Mouse (Mus musculus): ENCODE measurements around the gene Eif3k. TPM values are rescaled to one million over a fixed set of nuclear protein-coding genes. Genes with fewer than 3 reads are reported as not detected.

Eif3k gene
- polyA plus RNA-seq, 1 experiment = 429 TPM

- Histone ChIP-seq H3K36me3 (ENCODE audit: control insufficient read depth, insufficient read depth) (no peaks in the 10 kb centered on the region), H3K27me3 (ENCODE audit: control insufficient read depth, insufficient read depth, insufficient read length) (no peaks in the 10 kb centered on the region), H3ac (ENCODE audit: control insufficient read depth, insufficient read length, low read depth) (no peak overlapping the region), H3K79me2 (ENCODE audit: control insufficient read depth, insufficient read depth) (no peaks in the 10 kb centered on the region), H3K4me3 (ENCODE audit: insufficient read depth, poor library complexity, severe bottlenecking) (no peak overlapping the region), H3K79me3 (ENCODE audit: low read depth) (no peaks in the 10 kb centered on the region)
- TF ChIP-seq CEBPB (IDR thresholded peaks at IDR 0.05; ENCODE audit: low read depth) (no peak), MYOG (IDR thresholded peaks at IDR 0.05; ENCODE audit: control insufficient read depth, extremely low read depth, insufficient read length) (no peak), CTCF (IDR thresholded peaks at IDR 0.05; ENCODE audit: control insufficient read depth, insufficient read depth, insufficient read length) (no peak), USF1 (IDR thresholded peaks at IDR 0.05; ENCODE audit: low read depth) (no peak)
Observed at GRCm38 (mm10) chr7:29016440-29016839, 34.8 kb upstream of the Eif3k start.

GRCm38 (mm10) chr7:29014984-29015383 lies 33.3 kb upstream of the Eif3k start:
- Histone ChIP-seq H3K27me3 (ENCODE audit: control insufficient read depth, insufficient read depth, insufficient read length) (no peaks in the 10 kb centered on the region), H3K36me3 (ENCODE audit: control insufficient read depth, insufficient read depth) (no peaks in the 10 kb centered on the region), H3K79me3 (ENCODE audit: low read depth) (no peaks in the 10 kb centered on the region), H3K4me3 (ENCODE audit: insufficient read depth, poor library complexity, severe bottlenecking) (no peak overlapping the region), H3K79me2 (ENCODE audit: control insufficient read depth, insufficient read depth) (no peaks in the 10 kb centered on the region), H3ac (ENCODE audit: control insufficient read depth, insufficient read length, low read depth) (no peak overlapping the region)
- TF ChIP-seq MYOD1 (IDR thresholded peaks at IDR 0.05; ENCODE audit: control insufficient read depth, insufficient read length, low read depth) = no peak
- no peak for TF ChIP-seq FOSL1 (IDR thresholded peaks at IDR 0.05; ENCODE audit: insufficient read depth, low read length, poor library complexity, severe bottlenecking)
- TF ChIP-seq CTCF (IDR thresholded peaks at IDR 0.05; ENCODE audit: control insufficient read depth, insufficient read depth, insufficient read length) = no peak
- TF ChIP-seq CEBPB (IDR thresholded peaks at IDR 0.05; ENCODE audit: low read depth) = no peak
- TF ChIP-seq MAX (IDR thresholded peaks at IDR 0.05) = no peak
- TF ChIP-seq USF1 (IDR thresholded peaks at IDR 0.05; ENCODE audit: low read depth) = no peak
- no peak for TF ChIP-seq MYOG (IDR thresholded peaks at IDR 0.05; ENCODE audit: control insufficient read depth, extremely low read depth, insufficient read length)

GRCm38 (mm10) chr7:29008714-29009113 lies 27.1 kb upstream of the Eif3k start:
- TF ChIP-seq MYOD1 (IDR thresholded peaks at IDR 0.05; ENCODE audit: control insufficient read depth, insufficient read length, low read depth) = no peak
- no peak for TF ChIP-seq USF1 (IDR thresholded peaks at IDR 0.05; ENCODE audit: low read depth)
- no peak for TF ChIP-seq FOSL1 (IDR thresholded peaks at IDR 0.05; ENCODE audit: insufficient read depth, low read length, poor library complexity, severe bottlenecking)
- TF ChIP-seq MAX (IDR thresholded peaks at IDR 0.05) = no peak
- TF ChIP-seq CEBPB (IDR thresholded peaks at IDR 0.05; ENCODE audit: low read depth) = no peak
- no peak for TF ChIP-seq CTCF (IDR thresholded peaks at IDR 0.05; ENCODE audit: control insufficient read depth, insufficient read depth, insufficient read length)
- no peak for TF ChIP-seq MYOG (IDR thresholded peaks at IDR 0.05; ENCODE audit: control insufficient read depth, extremely low read depth, insufficient read length)
- no peak overlapping the region for H3K4me3 ChIP-seq (ENCODE audit: insufficient read depth, poor library complexity, severe bottlenecking)
- no peaks in the 10 kb centered on the region for H3K27me3 ChIP-seq (ENCODE audit: control insufficient read depth, insufficient read depth, insufficient read length)
- no peaks in the 10 kb centered on the region for H3K36me3 ChIP-seq (ENCODE audit: control insufficient read depth, insufficient read depth)
- no peaks in the 10 kb centered on the region for H3K79me3 ChIP-seq (ENCODE audit: low read depth)
- H3K79me2 ChIP-seq (ENCODE audit: control insufficient read depth, insufficient read depth) = no peaks in the 10 kb centered on the region
- no peak overlapping the region for H3ac ChIP-seq (ENCODE audit: control insufficient read depth, insufficient read length, low read depth)

- Histone ChIP-seq H3K4me3 (ENCODE audit: insufficient read depth, poor library complexity, severe bottlenecking) (no peak overlapping the region), H3K36me3 (ENCODE audit: control insufficient read depth, insufficient read depth) (no peaks in the 10 kb centered on the region), H3K79me2 (ENCODE audit: control insufficient read depth, insufficient read depth) (no peaks in the 10 kb centered on the region), H3K27me3 (ENCODE audit: control insufficient read depth, insufficient read depth, insufficient read length) (no peaks in the 10 kb centered on the region), H3ac (ENCODE audit: control insufficient read depth, insufficient read length, low read depth) (no peak overlapping the region), H3K79me3 (ENCODE audit: low read depth) (no peaks in the 10 kb centered on the region)
- TF ChIP-seq MYOD1 (IDR thresholded peaks at IDR 0.05; ENCODE audit: control insufficient read depth, insufficient read length, low read depth) = no peak
- TF ChIP-seq USF1 (IDR thresholded peaks at IDR 0.05; ENCODE audit: low read depth) = no peak
- TF ChIP-seq CTCF (IDR thresholded peaks at IDR 0.05; ENCODE audit: control insufficient read depth, insufficient read depth, insufficient read length) = no peak
- TF ChIP-seq FOSL1 (IDR thresholded peaks at IDR 0.05; ENCODE audit: insufficient read depth, low read length, poor library complexity, severe bottlenecking) = no peak
- no peak for TF ChIP-seq MYOG (IDR thresholded peaks at IDR 0.05; ENCODE audit: control insufficient read depth, extremely low read depth, insufficient read length)
- TF ChIP-seq MAX (IDR thresholded peaks at IDR 0.05) = no peak
- no peak for TF ChIP-seq CEBPB (IDR thresholded peaks at IDR 0.05; ENCODE audit: low read depth)
Observed at GRCm38 (mm10) chr7:29008171-29008570, 26.5 kb upstream of the Eif3k start.

- Histone ChIP-seq H3K36me3 (ENCODE audit: control insufficient read depth, insufficient read depth) (no peaks in the 10 kb centered on the region), H3K79me3 (ENCODE audit: low read depth) (no peaks in the 10 kb centered on the region), H3K79me2 (ENCODE audit: control insufficient read depth, insufficient read depth) (no peaks in the 10 kb centered on the region), H3ac (ENCODE audit: control insufficient read depth, insufficient read length, low read depth) (no peak overlapping the region), H3K4me3 (ENCODE audit: insufficient read depth, poor library complexity, severe bottlenecking) (no peak overlapping the region), H3K27me3 (ENCODE audit: control insufficient read depth, insufficient read depth, insufficient read length) (no peaks in the 10 kb centered on the region)
- no peak for TF ChIP-seq FOSL1 (IDR thresholded peaks at IDR 0.05; ENCODE audit: insufficient read depth, low read length, poor library complexity, severe bottlenecking)
- no peak for TF ChIP-seq CEBPB (IDR thresholded peaks at IDR 0.05; ENCODE audit: low read depth)
- TF ChIP-seq MYOD1 (IDR thresholded peaks at IDR 0.05; ENCODE audit: control insufficient read depth, insufficient read length, low read depth) = no peak
- no peak for TF ChIP-seq USF1 (IDR thresholded peaks at IDR 0.05; ENCODE audit: low read depth)
- TF ChIP-seq MYOG (IDR thresholded peaks at IDR 0.05; ENCODE audit: control insufficient read depth, extremely low read depth, insufficient read length) = no peak
- TF ChIP-seq CTCF (IDR thresholded peaks at IDR 0.05; ENCODE audit: control insufficient read depth, insufficient read depth, insufficient read length) = no peak
- no peak for TF ChIP-seq MAX (IDR thresholded peaks at IDR 0.05)
Observed at GRCm38 (mm10) chr7:29007224-29008101, 25.8 kb upstream of the Eif3k start.

Data from C2C12 (cell line).